Comparison of ENCODE assay signal across 23 mouse cellular contexts in genomic region chr10:12497555-12497954, GRCm38 (mm10).
DNase-seq lines count a peak whose midpoint lies in the region; ATAC-seq lines count a peak whose summit lies in the region.
"Had no signal": no experiment of that assay in that cellular context is flagged by ENCODE, and none has a peak within 500 bp of the region (broad histone marks: within the 10 kb centered on the region; RNA-seq: fewer than 3 reads in every experiment).

No protein-coding gene starts in this region.

- WGBS in forebrain, embryonic 13.5 days: 91% methylated on average over 8 of the region's 8 CpGs
- 89% methylated on average over 8 of the region's 8 CpGs for WGBS in forebrain, embryonic 16.5 days
- 84% methylated on average over 8 of the region's 8 CpGs for WGBS in kidney, embryonic 15.5 days
- WGBS in embryonic facial prominence, embryonic 10.5 days: 89% methylated on average over 8 of the region's 8 CpGs

- H3K27ac ChIP-seq in forebrain, embryonic 13.5 days: no peak overlapping the region
- no peak overlapping the region for H3K27ac ChIP-seq in forebrain, embryonic 16.5 days (ENCODE audit: low read length)
- H3K27ac ChIP-seq in kidney, embryonic 15.5 days: no peak overlapping the region
- H3K27ac ChIP-seq in embryonic facial prominence, embryonic 10.5 days (replicated peaks): no peak overlapping the region
- H3K27ac ChIP-seq: embryonic facial prominence, embryonic 13.5 days; forebrain, embryonic 10.5 days; heart, embryonic 13.5 days; hindbrain, embryonic 10.5 days; hindbrain, embryonic 13.5 days; intestine, embryonic 15.5 days had no signal

- H3K9me3 ChIP-seq in forebrain, embryonic 13.5 days (replicated peaks): no peaks in the 10 kb centered on the region
- no peaks in the 10 kb centered on the region for H3K9me3 ChIP-seq in forebrain, embryonic 16.5 days (ENCODE audit: control insufficient read depth, low read length)
- no peaks in the 10 kb centered on the region for H3K9me3 ChIP-seq in kidney, embryonic 15.5 days (replicated peaks)
- no peaks in the 10 kb centered on the region for H3K9me3 ChIP-seq in embryonic facial prominence, embryonic 10.5 days
- H3K9me3 ChIP-seq: embryonic facial prominence, embryonic 13.5 days; forebrain, embryonic 10.5 days; heart, embryonic 13.5 days; hindbrain, embryonic 10.5 days; hindbrain, embryonic 13.5 days; intestine, embryonic 15.5 days had no signal

- H3K36me3 ChIP-seq in forebrain, embryonic 13.5 days (ENCODE audit: poor library complexity, severe bottlenecking): no peaks in the 10 kb centered on the region
- H3K36me3 ChIP-seq in forebrain, embryonic 16.5 days (ENCODE audit: control insufficient read depth, insufficient read depth): no peaks in the 10 kb centered on the region
- peaks cover 24% of the 10 kb centered on the region for H3K36me3 ChIP-seq in kidney, embryonic 15.5 days
- peaks cover 22% of the 10 kb centered on the region for H3K36me3 ChIP-seq in embryonic facial prominence, embryonic 10.5 days (replicated peaks)
- H3K36me3 ChIP-seq: hindbrain, embryonic 13.5 days; intestine, embryonic 15.5 days had no signal

- no peak for DNase-seq in kidney, adult 9 months
- DNase-seq in embryonic facial prominence, embryonic 10.5 days (ENCODE audit: low spot score): no peak
- DNase-seq in thymus, postnatal 0 days (ENCODE audit: low spot score): no peak
- DNase-seq: adrenal gland, adult 8-10 months; adrenal gland, postnatal 36 days; cerebellum, adult 18-20 months; cerebellum, adult 9-10 months; cerebellum, postnatal 14 days; gastrocnemius, postnatal 25 days had no signal

- no peak overlapping the region for H3K9ac ChIP-seq in forebrain, embryonic 13.5 days
- H3K9ac ChIP-seq in forebrain, embryonic 16.5 days (replicated peaks; ENCODE audit: low read depth, low read length): no peak overlapping the region
- H3K9ac ChIP-seq in kidney, embryonic 15.5 days: no peak overlapping the region
- H3K9ac ChIP-seq: embryonic facial prominence, embryonic 13.5 days; heart, embryonic 13.5 days; hindbrain, embryonic 13.5 days; intestine, embryonic 15.5 days had no signal

- no peaks in the 10 kb centered on the region for H3K27me3 ChIP-seq in forebrain, embryonic 13.5 days
- H3K27me3 ChIP-seq in forebrain, embryonic 16.5 days (replicated peaks; ENCODE audit: control insufficient read depth, insufficient read depth, low read length): no peaks in the 10 kb centered on the region
- no peaks in the 10 kb centered on the region for H3K27me3 ChIP-seq in kidney, embryonic 15.5 days
- no peaks in the 10 kb centered on the region for H3K27me3 ChIP-seq in embryonic facial prominence, embryonic 10.5 days (replicated peaks; ENCODE audit: low read depth, poor library complexity, severe bottlenecking)
- H3K27me3 ChIP-seq: embryonic facial prominence, embryonic 13.5 days; heart, embryonic 13.5 days; hindbrain, embryonic 13.5 days; intestine, embryonic 15.5 days had no signal

- no peak overlapping the region for H3K4me2 ChIP-seq in forebrain, embryonic 13.5 days
- H3K4me2 ChIP-seq in forebrain, embryonic 16.5 days (ENCODE audit: low read length): no peak overlapping the region
- no peak overlapping the region for H3K4me2 ChIP-seq in kidney, embryonic 15.5 days
- H3K4me2 ChIP-seq: embryonic facial prominence, embryonic 13.5 days; heart, embryonic 13.5 days; hindbrain, embryonic 13.5 days; intestine, embryonic 15.5 days had no signal

- no peak overlapping the region for H3K4me3 ChIP-seq in forebrain, embryonic 13.5 days
- H3K4me3 ChIP-seq in forebrain, embryonic 16.5 days (replicated peaks; ENCODE audit: low read length): no peak overlapping the region
- H3K4me3 ChIP-seq in kidney, embryonic 15.5 days (replicated peaks): no peak overlapping the region
- H3K4me3 ChIP-seq in embryonic facial prominence, embryonic 10.5 days: no peak overlapping the region
- H3K4me3 ChIP-seq: embryonic facial prominence, embryonic 13.5 days; erythroblast, embryonic 14.5 days; forebrain, embryonic 10.5 days; heart, embryonic 13.5 days; hindbrain, embryonic 10.5 days; hindbrain, embryonic 13.5 days; intestine, embryonic 15.5 days had no signal

- H3K4me1 ChIP-seq in forebrain, embryonic 13.5 days: no peaks in the 10 kb centered on the region
- H3K4me1 ChIP-seq in forebrain, embryonic 16.5 days (replicated peaks; ENCODE audit: control insufficient read depth, insufficient read depth, low read length): no peaks in the 10 kb centered on the region
- H3K4me1 ChIP-seq in kidney, embryonic 15.5 days: no peaks in the 10 kb centered on the region
- peaks cover 8% of the 10 kb centered on the region; the same call in 1 of the 2 replicates for H3K4me1 ChIP-seq in embryonic facial prominence, embryonic 10.5 days
- H3K4me1 ChIP-seq: hindbrain, embryonic 10.5 days; hindbrain, embryonic 13.5 days; intestine, embryonic 15.5 days had no signal

- ATAC-seq in forebrain, embryonic 13.5 days: 0 out of 2 replicates have a peak, but pooled peaks have one; percentile 16
- ATAC-seq in forebrain, embryonic 16.5 days: no peak
- ATAC-seq in kidney, embryonic 15.5 days (replicated peaks; ENCODE audit: low FRiP score): 0 out of 2 replicates have a peak, but pooled peaks have one; percentile 36
- 0 out of 2 replicates have a peak, but pooled peaks have one; percentile 12 for ATAC-seq in granulocyte monocyte progenitor cell, adult 5-6 weeks (replicated peaks; ENCODE audit: poor library complexity, severe bottlenecking)
- ATAC-seq: activated CD4-positive, CD25-positive, alpha-beta regulatory T cell, adult 4 months; forebrain, embryonic 14.5 days; hindbrain, embryonic 16.5 days; intestine, embryonic 15.5 days had no signal
